Mouse (Mus musculus): ENCODE data around the gene Ino80d. TPM values are rescaled to one million over a fixed set of nuclear protein-coding genes. Genes with fewer than 3 reads are reported as not detected.

The Ino80d gene
- total RNA-seq, 2 experiments from 2014 or later: 12.8 to 14.2 TPM

GRCm38 (mm10) chr1:62934752-62935329 lies 179.6 kb downstream of the Ino80d start:
- no peak for DNase-seq
- intact Hi-C loops (cut with DNase I; ENCODE audit: low total_unique reads): no loop called here

GRCm38 (mm10) chr1:62934100-62934513 lies 180.4 kb downstream of the Ino80d start:
- DNase-seq: no peak
- intact Hi-C loops (cut with DNase I; ENCODE audit: low total_unique reads): no loop called here

- no peak for DNase-seq
- intact Hi-C loops (cut with DNase I; ENCODE audit: low total_unique reads): no loop called here
Observed at GRCm38 (mm10) chr1:62933288-62934099, 181.0 kb downstream of the Ino80d start.

- intact Hi-C loops (cut with DNase I; ENCODE audit: low total_unique reads): loop anchor here (5.0 kb wide), 1 partner anchor 142 kb away; no protein-coding TSS in a partner anchor
- DNase-seq: peak; percentile 75
Observed at GRCm38 (mm10) chr1:62929477-62929876, 185.0 kb downstream of the Ino80d start.

- intact Hi-C loops (cut with DNase I; ENCODE audit: low total_unique reads): no loop called here
- DNase-seq: no peak
Observed at GRCm38 (mm10) chr1:62919219-62919618, 195.2 kb downstream of the Ino80d start.

- intact Hi-C loops (cut with DNase I; ENCODE audit: low total_unique reads): no loop called here
Observed at GRCm38 (mm10) chr1:62916609-62917008, 197.9 kb downstream of the Ino80d start.

GRCm38 (mm10) chr1:62914495-62914894 lies 200.0 kb downstream of the Ino80d start:
- DNase-seq: no peak
- intact Hi-C loops (cut with DNase I; ENCODE audit: low total_unique reads): no loop called here

More at GRCm38 (mm10) chr1:62916609-62917008, 197.9 kb downstream of the Ino80d start:
- no peak for DNase-seq

GRCm38 (mm10) chr1:62911426-62911825 lies 203.0 kb downstream of the Ino80d start:
- no peak for DNase-seq
- intact Hi-C loops (cut with DNase I; ENCODE audit: low total_unique reads): no loop called here

- intact Hi-C loops (cut with DNase I; ENCODE audit: low total_unique reads): no loop called here
- no peak for DNase-seq
Observed at GRCm38 (mm10) chr1:62909126-62909525, 205.3 kb downstream of the Ino80d start.

- no peak for DNase-seq
- intact Hi-C loops (cut with DNase I; ENCODE audit: low total_unique reads): no loop called here
Observed at GRCm38 (mm10) chr1:62908508-62908907, 206.0 kb downstream of the Ino80d start.

Small RNA genes lying within 50 kb of the gene (microRNA-seq; reads per million reads assigned to microRNA genes)
- gene Gm24557 (0 reads per million in 2 experiments), gene Gm44468 (0 reads per million in 2 experiments)

Other genes starting within 250 kb of the Ino80d start
- gene Eef1b2, start 62.2 kb upstream of the Ino80d start, total RNA-seq (2021): 100 to 1,000 TPM; 386 to 417 TPM
- gene Ndufs1, start 62.2 kb upstream of the Ino80d start, total RNA-seq (2021): 100 to 1,000 TPM; 328 to 405 TPM
- under 1 TPM; 0.53 to 0.69 TPM for gene Gpr1, start 99.9 kb upstream of the Ino80d start, total RNA-seq (2021)
- 10 to 100 TPM; 10.1 to 14.1 TPM for gene Zdbf2, start 158.6 kb upstream of the Ino80d start, total RNA-seq (2021)

Measured in gastrocnemius, postnatal 14 days (tissue).